Mouse (Mus musculus): ENCODE measurements around the gene Per1. TPM values are rescaled to one million over a fixed set of nuclear protein-coding genes. Genes with fewer than 3 reads are reported as not detected.
A peak's percentile ranks its signal among the peaks of the same experiment; 100 is the strongest.
"Not testable (repeated sequence)": the region's sequence is repeated elsewhere in the genome, so short reads cannot be mapped to it uniquely, and the experiment has no call there.

Gene Per1
- polyA plus RNA-seq, 1 experiment from 2014 or later: 9.1 TPM

DNA sequence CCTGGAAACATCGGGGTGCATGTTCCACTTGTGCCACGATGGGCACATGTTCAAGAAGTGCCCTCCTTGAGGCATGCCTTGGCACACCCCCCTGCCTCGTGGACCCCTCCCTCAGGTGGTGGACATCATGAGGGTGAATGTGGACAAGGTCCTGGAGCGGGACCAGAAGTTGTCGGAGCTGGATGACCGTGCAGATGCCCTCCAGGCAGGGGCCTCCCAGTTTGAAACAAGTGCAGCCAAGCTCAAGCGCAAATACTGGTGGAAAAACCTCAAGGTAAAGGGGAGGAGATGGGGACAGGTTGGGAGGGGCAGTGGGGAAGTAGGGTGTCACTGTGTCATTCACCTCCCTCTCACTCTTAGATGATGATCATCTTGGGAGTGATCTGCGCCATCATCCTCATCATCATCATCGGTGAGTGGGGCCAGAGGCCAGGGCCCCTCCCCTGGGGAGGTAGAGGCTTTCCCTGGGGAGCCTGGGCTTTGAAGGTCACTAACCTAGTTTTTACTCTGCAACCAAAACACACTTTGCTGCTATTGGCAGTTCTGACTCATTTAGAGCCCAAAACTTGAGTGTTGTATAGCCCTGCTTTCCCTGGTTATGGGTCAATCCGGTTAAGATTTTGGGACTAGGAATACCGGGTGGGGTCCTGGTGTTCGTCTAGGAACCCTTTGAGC, 5.3 kb upstream of the Per1 start:
- Histone ChIP-seq H3K9ac (ENCODE audit: low read length) (peak overlapping the region; percentile 98), H3K36me3 (ENCODE audit: control insufficient read depth, insufficient read depth, low read length) (peaks cover 8% of the 10 kb centered on the region), H3K4me1 (ENCODE audit: control insufficient read depth, insufficient read depth, low read length) (peaks cover 13% of the 10 kb centered on the region), H3K4me3 (ENCODE audit: low read depth, low read length) (peak overlapping the region; percentile 100), H3K9me3 (ENCODE audit: control insufficient read depth, low read length) (no peaks in the 10 kb centered on the region), H3K27me3 (ENCODE audit: control insufficient read depth, insufficient read depth, low read length) (no peaks in the 10 kb centered on the region), H3K27ac (replicated peaks; ENCODE audit: low read depth, low read length) (no peak overlapping the region), H3K4me2 (ENCODE audit: low read depth, severe bottlenecking) (peak overlapping the region; percentile 92)
- no peak for ATAC-seq (ENCODE audit: insufficient number of reproducible peaks, low FRiP score, low TSS enrichment, low read depth)
- no peak for DNase-seq (ENCODE audit: low spot score)
- WGBS: 89% methylated on average over 12 of the region's 12 CpGs

DNA sequence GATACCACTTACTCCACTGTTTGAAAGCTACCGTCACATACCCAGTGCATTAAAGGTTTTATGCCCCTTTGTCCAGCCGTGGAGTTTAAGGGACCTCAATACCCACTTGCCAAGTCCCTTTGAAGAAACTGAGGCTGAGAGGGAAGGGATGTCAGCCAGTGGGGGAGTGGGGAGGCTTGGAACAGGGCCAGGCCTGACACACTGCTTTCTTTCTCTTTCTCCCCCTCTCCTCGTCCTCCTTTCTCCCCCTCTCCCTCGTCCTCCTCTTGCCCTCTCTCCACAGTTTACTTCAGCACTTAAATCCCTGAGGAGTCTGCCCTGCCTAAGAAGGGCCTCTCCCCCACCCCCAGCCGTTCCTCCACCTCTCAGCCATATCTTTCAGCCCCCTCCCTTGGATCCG, 4.7 kb upstream of the Per1 start:
- Histone ChIP-seq H3K9me3 (ENCODE audit: control insufficient read depth, low read length) (no peaks in the 10 kb centered on the region), H3K9ac (ENCODE audit: low read length) (0 out of 2 replicates have a peak overlapping the region, but pooled peaks have one; percentile 7), H3K4me2 (ENCODE audit: low read depth, severe bottlenecking) (no peak overlapping the region), H3K4me1 (ENCODE audit: control insufficient read depth, insufficient read depth, low read length) (peaks cover 13% of the 10 kb centered on the region), H3K27ac (replicated peaks; ENCODE audit: low read depth, low read length) (no peak overlapping the region), H3K27me3 (ENCODE audit: control insufficient read depth, insufficient read depth, low read length) (no peaks in the 10 kb centered on the region), H3K4me3 (ENCODE audit: low read depth, low read length) (no peak overlapping the region), H3K36me3 (ENCODE audit: control insufficient read depth, insufficient read depth, low read length) (peaks cover 8% of the 10 kb centered on the region)
- DNase-seq (ENCODE audit: low spot score) (no peak), ATAC-seq (ENCODE audit: insufficient number of reproducible peaks, low FRiP score, low TSS enrichment, low read depth) (no peak)
- 83% methylated on average over 6 of the region's 6 CpGs for WGBS

DNA sequence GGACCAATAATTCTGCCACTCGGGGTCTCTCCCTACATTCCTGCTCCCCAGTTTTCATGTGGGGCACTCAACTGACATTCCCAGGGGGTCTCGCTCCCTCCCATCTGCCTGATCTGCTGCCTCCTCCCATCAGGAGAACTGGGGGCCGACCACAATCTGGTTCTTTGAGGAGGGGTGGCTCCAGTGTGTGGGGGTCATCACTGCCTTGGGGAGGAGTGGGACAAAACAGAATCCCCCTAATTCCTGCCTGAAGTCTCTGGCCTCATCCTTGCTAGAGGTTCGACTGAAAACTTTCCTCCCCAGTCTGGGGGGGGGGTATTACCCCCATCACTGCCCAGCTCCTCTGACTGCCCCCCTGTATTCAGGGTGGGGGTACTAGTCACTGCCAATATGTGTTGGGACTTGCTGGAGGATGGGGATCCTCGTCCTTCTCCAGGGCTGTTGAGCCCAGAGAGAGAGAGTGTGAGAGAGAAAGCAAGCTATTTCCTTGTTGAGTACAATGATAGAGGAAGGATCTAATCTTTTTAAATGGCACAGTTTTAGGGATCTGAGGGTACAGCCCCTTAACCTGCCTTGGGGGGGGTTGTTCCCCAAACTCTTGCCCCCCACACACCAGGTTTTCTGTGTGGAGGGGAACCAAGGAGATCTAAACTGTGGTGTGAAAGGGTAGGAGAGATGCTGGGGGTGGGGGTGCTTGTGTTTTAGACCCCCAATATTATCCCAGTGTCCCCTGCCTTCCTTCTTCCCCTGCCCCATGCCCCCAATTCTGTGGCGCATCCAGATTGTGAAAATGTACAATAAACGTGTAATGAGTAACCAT, 3.2 kb upstream of the Per1 start:
- no peak for DNase-seq (ENCODE audit: low spot score)
- Histone ChIP-seq H3K4me2 (ENCODE audit: low read depth, severe bottlenecking) (no peak overlapping the region), H3K4me3 (ENCODE audit: low read depth, low read length) (no peak overlapping the region), H3K27me3 (ENCODE audit: control insufficient read depth, insufficient read depth, low read length) (no peaks in the 10 kb centered on the region), H3K9me3 (ENCODE audit: control insufficient read depth, low read length) (no peaks in the 10 kb centered on the region), H3K9ac (ENCODE audit: low read length) (no peak overlapping the region), H3K36me3 (ENCODE audit: control insufficient read depth, insufficient read depth, low read length) (peaks cover 8% of the 10 kb centered on the region), H3K4me1 (ENCODE audit: control insufficient read depth, insufficient read depth, low read length) (peaks cover 20% of the 10 kb centered on the region), H3K27ac (replicated peaks; ENCODE audit: low read depth, low read length) (no peak overlapping the region)
- WGBS: 65% methylated on average over 7 of the region's 7 CpGs
- ATAC-seq (ENCODE audit: insufficient number of reproducible peaks, low FRiP score, low TSS enrichment, low read depth): no peak

DNA sequence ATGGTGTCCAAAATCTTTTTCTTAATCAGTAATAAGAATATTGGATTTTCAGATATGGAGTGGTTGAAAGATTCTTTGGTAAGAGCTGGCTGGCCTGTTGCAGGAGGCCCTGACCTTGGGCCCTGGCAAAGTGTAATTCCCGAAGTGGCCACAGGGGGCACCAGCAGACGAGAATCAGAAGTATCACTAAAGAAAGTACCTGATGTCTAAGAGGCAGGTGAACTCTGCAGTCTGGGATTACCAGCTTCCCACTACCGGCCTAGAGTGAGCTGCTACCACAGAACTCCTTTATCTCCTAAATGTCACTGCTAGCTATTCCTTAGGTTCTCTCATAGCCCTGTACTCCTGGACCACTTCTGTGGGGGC, 2.6 kb upstream of the Per1 start:
- DNase-seq (ENCODE audit: low spot score) (peak; percentile 93), ATAC-seq (ENCODE audit: insufficient number of reproducible peaks, low FRiP score, low TSS enrichment, low read depth) (no peak)
- Histone ChIP-seq H3K4me3 (ENCODE audit: low read depth, low read length) (no peak overlapping the region), H3K4me2 (ENCODE audit: low read depth, severe bottlenecking) (no peak overlapping the region), H3K9ac (ENCODE audit: low read length) (no peak overlapping the region), H3K27ac (replicated peaks; ENCODE audit: low read depth, low read length) (no peak overlapping the region), H3K36me3 (ENCODE audit: control insufficient read depth, insufficient read depth, low read length) (peaks cover 8% of the 10 kb centered on the region), H3K27me3 (ENCODE audit: control insufficient read depth, insufficient read depth, low read length) (no peaks in the 10 kb centered on the region), H3K4me1 (ENCODE audit: control insufficient read depth, insufficient read depth, low read length) (peaks cover 25% of the 10 kb centered on the region), H3K9me3 (ENCODE audit: control insufficient read depth, low read length) (no peaks in the 10 kb centered on the region)
- WGBS: 0% methylated on average over 3 of the region's 3 CpGs

DNA sequence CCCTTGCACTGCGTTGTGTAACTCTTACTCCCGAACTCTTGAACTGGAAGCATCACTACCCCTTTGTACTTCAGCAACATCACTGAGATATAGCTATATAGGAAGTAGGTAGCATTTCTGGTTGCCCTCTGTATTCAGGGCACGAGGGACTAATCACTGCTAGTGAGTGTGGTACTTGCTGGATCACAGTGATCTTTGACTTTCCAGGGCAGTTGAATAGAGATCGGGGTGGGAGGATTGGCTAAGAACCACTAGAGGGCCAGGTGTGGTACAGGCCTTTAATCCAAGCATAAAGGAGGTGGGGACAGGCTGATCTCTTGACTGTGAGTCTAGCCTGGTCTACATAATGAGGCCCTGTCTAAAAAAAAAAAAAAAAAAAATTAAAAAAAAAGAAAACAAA, 2.1 kb upstream of the Per1 start:
- WGBS: 87% methylated on average over 4 of the region's 4 CpGs
- Histone ChIP-seq H3K9me3 (ENCODE audit: control insufficient read depth, low read length) (no peaks in the 10 kb centered on the region), H3K9ac (ENCODE audit: low read length) (no peak overlapping the region), H3K4me1 (ENCODE audit: control insufficient read depth, insufficient read depth, low read length) (peaks cover 30% of the 10 kb centered on the region), H3K4me3 (ENCODE audit: low read depth, low read length) (no peak overlapping the region), H3K4me2 (ENCODE audit: low read depth, severe bottlenecking) (no peak overlapping the region), H3K27me3 (ENCODE audit: control insufficient read depth, insufficient read depth, low read length) (no peaks in the 10 kb centered on the region), H3K36me3 (ENCODE audit: control insufficient read depth, insufficient read depth, low read length) (peaks cover 8% of the 10 kb centered on the region), H3K27ac (replicated peaks; ENCODE audit: low read depth, low read length) (no peak overlapping the region)
- ATAC-seq (ENCODE audit: insufficient number of reproducible peaks, low FRiP score, low TSS enrichment, low read depth) (no peak), DNase-seq (ENCODE audit: low spot score) (no peak)

DNA sequence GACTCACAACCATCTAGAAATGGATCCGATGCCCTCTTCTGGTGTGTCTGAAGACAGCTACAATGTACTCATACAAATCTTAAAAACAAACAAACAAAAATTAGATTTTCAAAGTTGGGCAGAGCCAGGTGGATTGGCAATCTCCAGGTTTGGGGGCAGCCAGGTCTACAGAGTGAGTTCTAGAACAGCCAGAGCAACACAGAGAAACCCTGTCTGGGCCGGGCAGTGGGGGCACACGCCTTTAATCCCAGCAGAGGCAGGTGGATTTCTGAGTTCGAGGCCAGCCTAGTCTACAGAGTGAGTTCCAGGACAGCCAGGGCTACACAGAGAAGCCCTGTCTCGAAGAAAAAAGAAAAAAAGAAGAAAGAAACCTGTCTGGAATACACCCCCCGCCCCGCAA, 1.2 kb upstream of the Per1 start:
- not testable (repeated sequence) for H3K36me3 ChIP-seq (ENCODE audit: control insufficient read depth, insufficient read depth, low read length); H3K9ac ChIP-seq (ENCODE audit: low read length); H3K27me3 ChIP-seq (ENCODE audit: control insufficient read depth, insufficient read depth, low read length); H3K4me2 ChIP-seq (ENCODE audit: low read depth, severe bottlenecking); H3K9me3 ChIP-seq (ENCODE audit: control insufficient read depth, low read length); H3K27ac ChIP-seq (replicated peaks; ENCODE audit: low read depth, low read length); H3K4me3 ChIP-seq (ENCODE audit: low read depth, low read length); ATAC-seq (ENCODE audit: insufficient number of reproducible peaks, low FRiP score, low TSS enrichment, low read depth); DNase-seq (ENCODE audit: low spot score)
- 87% methylated on average over 7 of the region's 7 CpGs for WGBS
- peaks cover 38% of the 10 kb centered on the region for H3K4me1 ChIP-seq (ENCODE audit: control insufficient read depth, insufficient read depth, low read length)

DNA sequence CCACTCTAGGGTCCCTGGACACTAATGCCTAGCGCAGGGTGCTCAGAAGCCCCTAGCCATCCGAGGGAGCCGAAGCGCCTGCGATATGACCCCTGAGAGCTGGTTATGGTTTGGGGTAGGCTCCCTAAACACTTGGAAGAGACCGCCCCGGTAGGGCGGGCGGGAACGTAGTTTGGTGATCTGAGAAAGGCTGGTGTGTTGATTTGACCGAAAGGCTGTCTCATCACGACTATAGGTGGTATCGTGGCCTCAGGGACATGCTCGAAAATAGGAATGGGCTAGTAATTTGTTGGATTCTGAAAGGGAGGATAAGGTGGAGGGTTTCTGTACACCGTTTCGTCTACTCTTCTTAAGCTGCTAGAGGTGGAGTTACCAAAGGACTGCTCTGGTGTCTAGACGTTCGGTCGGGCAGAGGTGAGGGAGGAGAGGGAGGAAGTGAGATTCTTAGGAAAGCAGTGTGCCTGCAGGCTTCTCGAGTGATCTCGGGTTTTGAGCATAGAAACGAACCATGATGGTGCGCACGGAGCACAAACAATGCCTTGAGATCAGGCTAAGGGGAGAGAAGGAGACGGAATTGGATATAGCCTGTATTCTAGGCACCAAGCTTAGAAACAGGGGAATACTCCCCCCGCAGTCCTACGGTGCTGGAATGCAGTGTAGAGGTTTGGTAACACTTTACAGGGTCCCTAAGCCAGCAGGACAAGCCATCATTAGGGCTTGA, 654 bp downstream of the Per1 start:
- Histone ChIP-seq H3K4me2 (ENCODE audit: low read depth, severe bottlenecking) (peak overlapping the region; percentile 92), H3K36me3 (ENCODE audit: control insufficient read depth, insufficient read depth, low read length) (peaks cover 2% of the 10 kb centered on the region; the same call in 1 of the 2 replicates), H3K9me3 (ENCODE audit: control insufficient read depth, low read length) (no peaks in the 10 kb centered on the region), H3K9ac (ENCODE audit: low read length) (peak overlapping the region; percentile 49), H3K4me3 (ENCODE audit: low read depth, low read length) (peak overlapping the region; percentile 45), H3K27me3 (ENCODE audit: control insufficient read depth, insufficient read depth, low read length) (no peaks in the 10 kb centered on the region), H3K4me1 (ENCODE audit: control insufficient read depth, insufficient read depth, low read length) (peaks cover 37% of the 10 kb centered on the region), H3K27ac (replicated peaks; ENCODE audit: low read depth, low read length) (peak overlapping the region; percentile 57; the same call in 1 of the 2 replicates)
- 1% methylated on average over 27 of the region's 27 CpGs for WGBS
- peak; percentile 37 for DNase-seq (ENCODE audit: low spot score)
- no peak for ATAC-seq (ENCODE audit: insufficient number of reproducible peaks, low FRiP score, low TSS enrichment, low read depth)

DNA sequence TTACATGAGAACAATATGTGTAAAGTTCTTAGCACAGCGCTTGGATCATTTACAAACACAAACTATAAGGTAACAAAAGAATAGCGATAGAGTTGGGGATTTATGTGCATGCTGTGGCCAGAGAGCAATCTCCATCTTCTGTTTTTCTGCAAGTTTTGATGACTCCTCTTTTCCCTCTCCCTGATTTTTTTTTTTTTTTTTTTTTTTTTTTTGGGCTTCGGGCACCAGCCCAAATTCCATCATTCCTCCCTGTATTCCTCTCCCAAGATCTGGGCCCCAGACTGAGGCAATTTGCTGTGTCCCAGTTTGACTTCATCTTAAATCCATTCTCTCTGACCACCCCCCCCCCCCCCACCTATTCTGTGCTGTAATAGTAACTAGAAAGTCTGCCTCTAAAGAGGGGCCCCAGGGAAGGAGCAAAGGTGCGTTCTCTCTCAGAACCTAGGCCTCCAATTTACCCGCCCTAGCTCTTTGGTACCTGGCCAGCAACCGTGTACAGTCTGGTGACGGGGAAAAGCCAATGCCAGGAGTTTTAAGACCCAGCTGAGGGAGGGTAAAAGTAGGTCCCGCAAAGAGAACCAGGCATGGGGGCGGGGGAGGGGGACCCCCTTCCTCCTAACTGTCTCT, 1.5 kb downstream of the Per1 start:
- H3K9me3 ChIP-seq (ENCODE audit: control insufficient read depth, low read length): no peaks in the 10 kb centered on the region
- H3K27ac ChIP-seq (replicated peaks; ENCODE audit: low read depth, low read length): no peak overlapping the region
- 11% methylated on average over 9 of the region's 9 CpGs for WGBS
- peak overlapping the region; percentile 92 for H3K4me2 ChIP-seq (ENCODE audit: low read depth, severe bottlenecking)
- H3K36me3 ChIP-seq (ENCODE audit: control insufficient read depth, insufficient read depth, low read length): no peaks in the 10 kb centered on the region; the same call in 1 of the 2 replicates
- H3K9ac ChIP-seq (ENCODE audit: low read length): no peak overlapping the region; the same call in 1 of the 2 replicates
- H3K4me3 ChIP-seq (ENCODE audit: low read depth, low read length): peak overlapping the region; percentile 45
- ATAC-seq (ENCODE audit: insufficient number of reproducible peaks, low FRiP score, low TSS enrichment, low read depth) (no peak), DNase-seq (ENCODE audit: low spot score) (no peak)
- peaks cover 37% of the 10 kb centered on the region for H3K4me1 ChIP-seq (ENCODE audit: control insufficient read depth, insufficient read depth, low read length)
- no peaks in the 10 kb centered on the region for H3K27me3 ChIP-seq (ENCODE audit: control insufficient read depth, insufficient read depth, low read length)
